ENCODE assay signal across 9 mouse cellular contexts in genomic region chr10:8945195-8945751, GRCm38 (mm10). TPM values are rescaled to one million over a fixed set of nuclear protein-coding genes. Genes with fewer than 3 reads are reported as not detected.
DNase-seq lines count a peak whose midpoint lies in the region; ATAC-seq and TF ChIP-seq lines count a peak whose summit lies in the region.
"Had no signal": no experiment of that assay in that cellular context is flagged by ENCODE, and none has a peak within 500 bp of the region (broad histone marks: within the 10 kb centered on the region; RNA-seq: fewer than 3 reads in every experiment).

No protein-coding gene starts in this region.

- peak overlapping the region; percentile 59 for H3K4me3 ChIP-seq in gastrocnemius, adult 2 months
- H3K4me3 ChIP-seq in liver, postnatal 0 days (ENCODE audit: low read depth, low read length), result 0 out of 2 replicates have a peak overlapping the region, but pooled peaks have one; percentile 0
- H3K4me3 ChIP-seq in midbrain, postnatal 0 days (ENCODE audit: low read depth, low read length), result no peak overlapping the region

- peak overlapping the region; percentile 27 for H3K4me2 ChIP-seq in liver, postnatal 0 days (ENCODE audit: low read depth, low read length)
- H3K4me2 ChIP-seq in midbrain, postnatal 0 days (ENCODE audit: low read depth, low read length, poor library complexity, severe bottlenecking), result no peak overlapping the region

- WGBS in liver, postnatal 0 days (ENCODE audit: insufficient replicate concordance), result 32% methylated on average over 17 of the region's 17 CpGs
- WGBS in midbrain, postnatal 0 days, result 58% methylated on average over 17 of the region's 17 CpGs

- no peaks in the 10 kb centered on the region for H3K4me1 ChIP-seq in liver, postnatal 0 days (ENCODE audit: insufficient read depth)
- H3K4me1 ChIP-seq in midbrain, postnatal 0 days (ENCODE audit: insufficient read depth, low read length), result no peaks in the 10 kb centered on the region; the same call in 1 of the 2 replicates

- no peak for TF ChIP-seq CTCF in gastrocnemius, adult 2 months (IDR thresholded peaks at IDR 0.05)
- no peak for TF ChIP-seq CTCF in liver, postnatal 0 days (IDR thresholded peaks at IDR 0.05; ENCODE audit: low read depth)
- TF ChIP-seq CTCF in midbrain, postnatal 0 days (IDR thresholded peaks at IDR 0.05), result no peak

- TF ChIP-seq EP300 in liver, postnatal 0 days (IDR thresholded peaks at IDR 0.05; ENCODE audit: low read depth), result no peak

- H3K9me3 ChIP-seq in liver, postnatal 0 days (ENCODE audit: low read length), result no peaks in the 10 kb centered on the region
- H3K9me3 ChIP-seq in midbrain, postnatal 0 days (ENCODE audit: low read length), result no peaks in the 10 kb centered on the region

- DNase-seq in gastrocnemius, adult 2 months, result no peak
- DNase-seq in gastrocnemius, postnatal 10 days, result no peak
- peak; percentile 44 to 50 for DNase-seq in heart, postnatal 10 days
- DNase-seq in liver, postnatal 0 days, result peak; percentile 18
- no peak for DNase-seq in left cerebral cortex, postnatal 10 days (ENCODE audit: extremely low spot score in 1 of 2, low spot score in 2 of 2)
- no peak for DNase-seq in midbrain, postnatal 0 days (ENCODE audit: low spot score)
- DNase-seq in T-cell, adult 2 months (ENCODE audit: low spot score), result no peak
- DNase-seq: adrenal gland, postnatal 10 days had no signal

- peak; percentile 61 for ATAC-seq in common myeloid progenitor, adult 5-6 weeks (replicated peaks; ENCODE audit: low read depth, poor library complexity, severe bottlenecking)
- peak; percentile 66 for ATAC-seq in liver, postnatal 0 days
- no peak for ATAC-seq in midbrain, postnatal 0 days (ENCODE audit: low FRiP score)

- intact Hi-C loops in gastrocnemius, adult 2 months (cut with DNase I), result no loop called here
- intact Hi-C loops in heart, postnatal 10 days (cut with DNase I), result no loop called here
- intact Hi-C loops in left cerebral cortex, postnatal 10 days (cut with DNase I), result no loop called here

- no peaks in the 10 kb centered on the region for H3K36me3 ChIP-seq in liver, postnatal 0 days (replicated peaks; ENCODE audit: insufficient read depth, low read length)
- H3K36me3 ChIP-seq in midbrain, postnatal 0 days (ENCODE audit: insufficient read depth, low read length), result no peaks in the 10 kb centered on the region

- H3K27me3 ChIP-seq in liver, postnatal 0 days (ENCODE audit: insufficient read depth, low read length), result no peaks in the 10 kb centered on the region
- no peaks in the 10 kb centered on the region for H3K27me3 ChIP-seq in midbrain, postnatal 0 days (ENCODE audit: insufficient read depth, low read length)

- peak overlapping the region; percentile 75 for H3K27ac ChIP-seq in gastrocnemius, adult 2 months
- peak overlapping the region; percentile 16 for H3K27ac ChIP-seq in liver, postnatal 0 days (ENCODE audit: low read depth)
- no peak overlapping the region for H3K27ac ChIP-seq in midbrain, postnatal 0 days (ENCODE audit: low read depth, low read length)

- H3K9ac ChIP-seq in liver, postnatal 0 days (replicated peaks), result no peak overlapping the region
- no peak overlapping the region for H3K9ac ChIP-seq in midbrain, postnatal 0 days (replicated peaks; ENCODE audit: low read length, poor library complexity, severe bottlenecking)

RNA-seq across cellular contexts. Expression of gene Sash1, which starts 59.4 kb away (rescaled TPM):
- 10 to 100 TPM; 10.6 to 17.9 TPM for total RNA-seq in gastrocnemius, adult 2 months (2021)
- 10 to 100 TPM; 40.9 to 45.2 TPM for total RNA-seq in gastrocnemius, postnatal 10 days (2021)
- total RNA-seq in common myeloid progenitor, adult 5-6 weeks (2017), result 2.7 and 4.8 TPM in 2 replicates
- 10 to 100 TPM; 53.8 to 63.6 TPM for total RNA-seq in heart, postnatal 10 days (2021)
- 1.9 and 2.2 TPM in 2 replicates for polyA plus RNA-seq in liver, postnatal 0 days (2015; fragmentation: Nextera tagmentation; extraction: Ambion mirVana)
- total RNA-seq in left cerebral cortex, postnatal 10 days (2021), result 10 to 100 TPM; 68.7 to 71.6 TPM
- 47.4 and 64.1 TPM in 2 replicates for total RNA-seq in midbrain, postnatal 0 days (2014; rRNA removed)
- 4.0 and 5.0 TPM in 2 replicates for polyA plus RNA-seq in midbrain, postnatal 0 days (2015; fragmentation: Nextera tagmentation; extraction: Ambion mirVana)

Comparison
In these comparisons a context has a peak if more than half of its experiments do, and no peak if none do; other contexts are left out.
1. DNase-seq: peak in heart, postnatal 10 days (2 of 2) and liver, postnatal 0 days (single experiment); none in gastrocnemius, adult 2 months (single experiment), gastrocnemius, postnatal 10 days (single experiment), left cerebral cortex, postnatal 10 days (0 of 2), midbrain, postnatal 0 days (single experiment) and T-cell, adult 2 months (single experiment).